Mouse (Mus musculus) kidney, postnatal 0 days (tissue): Measurements from ENCODE around the gene Dcaf6. TPM values are rescaled to one million over a fixed set of nuclear protein-coding genes. Genes with fewer than 3 reads are reported as not detected.
A peak's percentile ranks its signal among the peaks of the same experiment; 100 is the strongest.

Experiments
- ATAC-seq: fragments of 200-750 bp; cut with Nextera tagmentation; replicated peaks from 2 replicates; pipeline ENCODE4 v1.8.0; 2017; ENCODE audit warnings: low read depth, moderate number of reproducible peaks, moderate TSS enrichment, moderate library complexity; ENCODE audit not compliant: low FRiP score
- DNase-seq: peaks from one replicate; pipeline ENCODE4 v3.0.0-alpha.2; 2016; ENCODE audit warnings: low spot score
- H3K27ac ChIP-seq: fragments of 300-500 bp; sonication (generic); 2 replicates; pipeline ENCODE4 v1.5.1; 2014; ENCODE audit warnings: mild to moderate bottlenecking
- H3K27me3 ChIP-seq: fragments of 300-500 bp; sonication (generic); 2 replicates; pipeline ENCODE4 v1.6.1; 2014; ENCODE audit warnings: low read length, mixed read lengths; ENCODE audit not compliant: insufficient read depth
- H3K36me3 ChIP-seq: fragments of 300-500 bp; sonication (generic); 2 replicates; pipeline ENCODE4 v1.6.1; 2014; ENCODE audit warnings: low read length, mixed read lengths; ENCODE audit not compliant: insufficient read depth
- H3K4me1 ChIP-seq: fragments of 300-500 bp; sonication (generic); replicated peaks from 2 replicates; pipeline ENCODE4 v1.6.1; 2014; ENCODE audit warnings: antibody characterized with exemption, low read length, mixed read lengths; ENCODE audit not compliant: insufficient read depth
- H3K4me2 ChIP-seq: fragments of 300-500 bp; sonication (generic); 2 replicates; pipeline ENCODE4 v1.6.1; 2014; ENCODE audit warnings: mild to moderate bottlenecking, low read length, moderate library complexity, mixed read lengths
- H3K4me3 ChIP-seq: fragments of 300-500 bp; sonication (generic); replicated peaks from 2 replicates; pipeline ENCODE4 v1.5.1; 2014; ENCODE audit warnings: low read depth, low read length
- H3K9ac ChIP-seq: fragments of 300-500 bp; sonication (generic); 2 replicates; pipeline ENCODE4 v1.6.1; 2014; ENCODE audit warnings: low read depth, low read length
- H3K9me3 ChIP-seq: fragments of 300-500 bp; sonication (generic); replicated peaks from 2 replicates; pipeline ENCODE4 v1.6.1; 2016; ENCODE audit warnings: low read length, inconsistent platforms, mixed read lengths
- CTCF ChIP-seq: IDR thresholded peaks from 2 replicates; pipeline ENCODE4 v1.5.1; 2016; ENCODE audit warnings: antibody characterized with exemption, low read depth, mild to moderate bottlenecking, moderate library complexity
- WGBS: fragments of 180-500 bp; shearing (Covaris S2); extraction: QIAGEN DNeasy Blood & Tissue Kit; methylation state at CpG from one replicate; pipeline ENCODE4 v1.1.7; 2014; 5-methylcytosine and 5-hydroxymethylcytosine counted together
- polyA plus RNA-seq: library from polyadenylated mRNA; unstranded; fragments of >200 nt; fragmentation: Nextera tagmentation; extraction: Ambion mirVana; gene quantifications from 2 replicates; pipeline ENCODE4 v1.2.1, GENCODE M21; 2015

The Dcaf6 gene
- polyA plus RNA-seq, 1 experiment from 2014 or later, result 20.6 TPM

- DNase-seq, result no peak
- Histone ChIP-seq H3K4me2 (no peak overlapping the region), H3K27ac (no peak overlapping the region), H3K36me3 (no peaks in the 10 kb centered on the region), H3K4me1 (0 out of 2 replicates have a peak, but pooled peaks cover 10% of the 10 kb centered on the region), H3K4me3 (no peak overlapping the region), H3K27me3 (no peaks in the 10 kb centered on the region), H3K9me3 (no peaks in the 10 kb centered on the region), H3K9ac (no peak overlapping the region)
- 59% methylated on average over 7 of the region's 7 CpGs for WGBS
- ATAC-seq, result no peak
- TF ChIP-seq CTCF, result no peak
These were observed 176.2 kb downstream of the Dcaf6 start for GRCm38 (mm10) chr1:165284096-165284495.

GRCm38 (mm10) chr1:165282967-165283345 lies 177.3 kb downstream of the Dcaf6 start:
- WGBS, result 36% methylated on average over 7 of the region's 7 CpGs
- peak overlapping the region; percentile 98 for H3K4me2 ChIP-seq
- H3K9me3 ChIP-seq, result no peaks in the 10 kb centered on the region
- no peak for DNase-seq
- H3K4me3 ChIP-seq, result peak overlapping the region; percentile 60
- no peaks in the 10 kb centered on the region for H3K36me3 ChIP-seq
- 0 out of 2 replicates have a peak overlapping the region, but pooled peaks have one; percentile 79 for H3K9ac ChIP-seq
- no peak for ATAC-seq
- TF ChIP-seq CTCF, result no peak
- H3K27me3 ChIP-seq, result no peaks in the 10 kb centered on the region
- no peak overlapping the region for H3K27ac ChIP-seq
- H3K4me1 ChIP-seq, result 0 out of 2 replicates have a peak, but pooled peaks cover 10% of the 10 kb centered on the region

DNA sequence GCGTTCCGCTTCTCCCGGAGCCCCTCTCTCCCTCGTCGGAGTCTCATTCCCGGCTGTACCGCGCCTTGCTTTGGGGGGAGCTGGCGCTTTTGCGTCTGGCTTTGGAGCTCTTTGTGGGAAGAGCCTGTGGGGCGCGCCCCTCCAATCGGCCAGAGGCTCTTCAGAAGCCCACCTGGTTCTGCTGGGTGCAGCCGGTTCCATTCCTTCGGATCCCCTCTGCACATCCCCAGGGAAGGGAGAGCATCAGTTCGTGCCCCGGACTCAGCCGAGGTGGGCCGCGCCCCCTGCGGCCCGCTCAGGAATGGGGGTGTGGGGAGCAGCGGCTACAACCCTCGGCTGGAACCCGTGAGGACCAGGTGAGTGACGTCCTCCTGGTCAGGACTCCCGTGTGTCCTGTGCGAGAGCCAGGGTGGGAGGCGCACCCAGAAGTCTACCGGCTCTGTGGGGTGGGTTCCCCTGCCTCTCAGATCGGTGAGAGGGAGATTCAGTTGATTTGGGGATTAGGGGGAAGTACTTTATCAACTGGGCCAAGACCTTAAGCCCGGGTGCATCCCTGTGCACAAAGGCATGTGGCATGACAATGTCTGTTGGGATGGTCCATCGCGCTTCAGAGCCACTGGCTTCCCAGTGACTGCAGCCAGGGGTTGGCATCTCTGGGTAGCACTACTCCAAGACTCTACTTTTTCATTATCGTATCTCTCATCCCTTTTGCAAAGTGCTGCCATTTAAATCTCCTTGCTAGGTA lies 177.9 kb downstream of the Dcaf6 start:
- Histone ChIP-seq H3K9ac (peak overlapping the region; percentile 79), H3K9me3 (no peaks in the 10 kb centered on the region), H3K36me3 (no peaks in the 10 kb centered on the region), H3K27me3 (no peaks in the 10 kb centered on the region), H3K4me2 (peak overlapping the region; percentile 98), H3K4me3 (peak overlapping the region; percentile 60), H3K27ac (peak overlapping the region; percentile 82), H3K4me1 (0 out of 2 replicates have a peak, but pooled peaks cover 10% of the 10 kb centered on the region)
- under 1% methylated on average over 35 of the region's 35 CpGs for WGBS
- no peak for TF ChIP-seq CTCF
- DNase-seq, result peak; percentile 18
- peak; percentile 70 for ATAC-seq

- Histone ChIP-seq H3K9me3 (no peaks in the 10 kb centered on the region), H3K4me3 (peak overlapping the region; percentile 60), H3K27me3 (no peaks in the 10 kb centered on the region), H3K4me1 (0 out of 2 replicates have a peak, but pooled peaks cover 10% of the 10 kb centered on the region), H3K36me3 (no peaks in the 10 kb centered on the region), H3K9ac (peak overlapping the region; percentile 79), H3K27ac (peak overlapping the region; percentile 82), H3K4me2 (peak overlapping the region; percentile 98)
- no peak for TF ChIP-seq CTCF
- WGBS, result 2% methylated on average over 46 of the region's 71 CpGs
- peak; percentile 86 for ATAC-seq
- DNase-seq, result peak; percentile 84
These were observed 178.7 kb downstream of the Dcaf6 start for GRCm38 (mm10) chr1:165281351-165282221.

DNA sequence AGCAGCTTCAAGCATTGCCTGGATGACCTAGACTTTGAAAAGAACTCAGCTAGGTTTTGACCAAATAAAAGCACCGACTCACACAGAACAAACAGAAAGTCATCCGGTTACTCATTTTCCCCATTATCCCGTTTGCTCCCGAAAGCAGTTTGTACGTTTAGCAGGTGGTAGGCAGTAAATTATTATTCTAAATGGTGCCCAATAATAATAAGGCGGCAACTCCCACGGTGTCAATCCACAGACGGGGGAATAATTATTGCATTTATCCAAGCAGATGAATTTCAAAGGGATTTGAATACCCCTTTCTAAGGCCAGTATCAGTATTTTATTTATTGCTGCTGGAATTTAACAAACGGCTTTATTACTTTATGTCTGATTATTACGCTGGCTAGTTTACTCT lies 179.5 kb downstream of the Dcaf6 start:
- 16% methylated on average over 10 of the region's 10 CpGs for WGBS

More for the DNA sequence above, 179.5 kb downstream of the Dcaf6 start:
- ATAC-seq (no peak), DNase-seq (no peak)
- Histone ChIP-seq H3K9ac (peak overlapping the region; percentile 79; the same call in 1 of the 2 replicates), H3K27me3 (no peaks in the 10 kb centered on the region), H3K27ac (no peak overlapping the region; the same call in 1 of the 2 replicates), H3K36me3 (no peaks in the 10 kb centered on the region), H3K9me3 (no peaks in the 10 kb centered on the region), H3K4me3 (no peak overlapping the region), H3K4me2 (peak overlapping the region; percentile 98), H3K4me1 (0 out of 2 replicates have a peak, but pooled peaks cover 10% of the 10 kb centered on the region)
- no peak for TF ChIP-seq CTCF

Other genes starting within 250 kb of the Dcaf6 start
- gene Tiprl, start 223.5 kb downstream of the Dcaf6 start, polyA plus RNA-seq, result 100 and 103 TPM in 2 replicates
- 0.87 and 0.94 TPM in 2 replicates for gene Gpr161, start 164.7 kb downstream of the Dcaf6 start, polyA plus RNA-seq
- 750 and 780 TPM in 2 replicates for gene Mpc2, start 162 bp upstream of the Dcaf6 start, polyA plus RNA-seq
- gene Adcy10, start 24.7 kb upstream of the Dcaf6 start, polyA plus RNA-seq, result 0.23 TPM in 1 of 2 replicates, not detected in the other
- 186 and 191 TPM in 2 replicates for gene Mpzl1, start 174.1 kb upstream of the Dcaf6 start, polyA plus RNA-seq
- 53.7 and 57.5 TPM in 2 replicates for gene Rcsd1, start 249.3 kb upstream of the Dcaf6 start, polyA plus RNA-seq